Mouse (Mus musculus): Measurements from ENCODE around the gene Necap2.

GRCm38 (mm10) chr4:141033606-141034549, 44.3 kb downstream of the Necap2 start:
- no peak for TF ChIP-seq EP300 (IDR thresholded peaks at IDR 0.05; ENCODE audit: low read depth)
- TF ChIP-seq CTCF (IDR thresholded peaks at IDR 0.05; ENCODE audit: low read depth), result peak; percentile 33

Data from liver, embryonic 14.5 days (tissue).